Mouse (Mus musculus): ENCODE data around the gene Sugp1. TPM values are rescaled to one million over a fixed set of nuclear protein-coding genes. Genes with fewer than 3 reads are reported as not detected.
"Not testable (repeated sequence)": the region's sequence is repeated elsewhere in the genome, so short reads cannot be mapped to it uniquely, and the experiment has no call there.

Gene Sugp1
- polyA plus RNA-seq (2015; fragmentation: Nextera tagmentation; extraction: Ambion mirVana) = 54.5 and 58.5 TPM in 2 replicates

GRCm38 (mm10) chr8:70042583-70043455 lies at the start of gene Sugp1, which contains the start of gene Mau2:
TSS of gene Sugp1 (plus strand) at chr8:70042813.
TSS of gene Mau2 (minus strand) at chr8:70042734.
- H3K4me2 ChIP-seq (replicated peaks) = peak within 1 kb of the TSS; percentile 97

DNA sequence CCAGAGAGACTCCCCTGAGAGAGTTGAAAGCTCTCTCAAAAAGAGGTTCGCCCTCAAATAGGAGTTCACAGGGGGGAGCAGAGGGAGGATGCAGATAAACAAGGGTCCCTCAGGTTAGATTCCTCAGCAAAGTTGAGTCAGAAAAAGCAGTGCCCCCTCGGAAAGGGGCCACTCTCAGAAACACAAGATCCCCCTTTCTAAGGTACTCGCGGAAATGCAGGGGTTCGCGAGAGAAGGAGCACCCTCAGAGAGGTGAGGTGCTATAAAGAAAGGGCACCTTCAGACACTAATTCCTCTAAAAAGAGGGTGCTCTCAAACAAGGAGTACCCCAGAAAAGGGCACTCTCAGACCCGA lies 47.2 kb upstream of the Sugp1 start:
- H3K27me3 ChIP-seq = no peaks in the 10 kb centered on the region
- ATAC-seq (ENCODE audit: low FRiP score, low read depth) = no peak
- peak overlapping the region; percentile 81 for H3K27ac ChIP-seq
- peaks cover 13% of the 10 kb centered on the region for H3K4me1 ChIP-seq
- peak overlapping the region; percentile 97 for H3K4me3 ChIP-seq
- peak overlapping the region; percentile 87 for H3K4me2 ChIP-seq (replicated peaks)
- no peaks in the 10 kb centered on the region for H3K9me3 ChIP-seq
- 1% methylated on average over 7 of the region's 7 CpGs for WGBS
- H3K36me3 ChIP-seq = no peaks in the 10 kb centered on the region
- H3K9ac ChIP-seq = peak overlapping the region; percentile 81

More at GRCm38 (mm10) chr8:70042583-70043455, at the start of gene Sugp1, which contains the start of gene Mau2:
- Histone ChIP-seq H3K27me3 (no peaks in the 10 kb centered on the region), H3K9me3 (no peaks in the 10 kb centered on the region), H3K36me3 (peaks cover 3% of the 10 kb centered on the region; the same call in 1 of the 2 replicates), H3K9ac (peak within 1 kb of the TSS; percentile 97), H3K27ac (peak within 1 kb of the TSS; percentile 70), H3K4me1 (peaks cover 36% of the 10 kb centered on the region), H3K4me3 (peak within 1 kb of the TSS; percentile 98)
- under 1% methylated on average over 64 of the region's 65 CpGs for WGBS
- ATAC-seq (ENCODE audit: low FRiP score, low read depth) = peak; percentile 97

DNA sequence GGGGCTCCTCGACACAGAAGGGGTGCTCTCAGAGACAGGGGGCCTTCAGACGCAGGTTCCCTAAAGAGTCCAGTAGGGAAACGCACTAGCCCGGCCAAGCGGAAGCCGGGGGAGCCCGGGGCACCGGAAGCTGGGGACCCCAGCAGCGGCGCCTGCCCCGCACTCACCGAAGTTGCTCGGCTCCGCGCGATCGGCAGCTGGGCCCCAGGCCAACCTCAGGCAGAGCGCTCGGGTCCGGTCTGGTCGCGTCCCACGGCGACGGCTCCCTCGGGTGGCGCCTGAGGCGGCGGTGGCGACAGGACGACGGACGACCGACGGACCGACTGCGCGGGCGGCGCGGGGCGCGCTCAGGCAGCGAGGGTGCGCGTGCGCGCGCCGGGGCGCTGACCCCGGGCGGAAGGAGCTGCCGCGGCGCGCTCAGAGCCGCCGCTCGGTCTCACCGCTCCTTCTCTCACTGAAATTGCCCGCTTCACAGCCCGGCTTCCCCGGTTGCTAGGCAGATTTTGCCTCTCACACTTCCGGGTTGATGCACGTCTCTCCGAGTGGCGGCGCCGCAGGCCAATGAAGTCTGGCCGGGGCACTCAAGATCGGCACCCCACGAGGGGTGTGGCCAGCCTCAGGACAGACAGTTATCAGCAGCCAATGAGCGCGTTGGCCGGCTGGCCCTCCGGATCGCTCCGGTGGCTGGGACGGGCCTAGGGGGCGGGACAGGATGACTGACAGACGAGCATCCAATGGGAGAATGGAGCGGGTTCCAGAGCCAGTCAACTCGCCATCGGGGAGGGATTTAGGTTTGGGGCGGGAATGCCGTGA lies 46.6 kb upstream of the Sugp1 start, which contains the start of gene Gatad2a:
Gene Gatad2a (minus strand): TSS at position 609 of the 813 bp plus-strand sequence.
- Histone ChIP-seq H3K4me2 (replicated peaks) (peak within 1 kb of the TSS; percentile 87), H3K4me1 (peaks cover 13% of the 10 kb centered on the region), H3K4me3 (peak within 1 kb of the TSS; percentile 97), H3K27me3 (no peaks in the 10 kb centered on the region), H3K36me3 (no peaks in the 10 kb centered on the region), H3K9me3 (no peaks in the 10 kb centered on the region), H3K27ac (peak within 1 kb of the TSS; percentile 81), H3K9ac (peak within 1 kb of the TSS; percentile 81)
- peak; percentile 100 for ATAC-seq (ENCODE audit: low FRiP score, low read depth)
- WGBS = under 1% methylated on average over 69 of the region's 87 CpGs

DNA sequence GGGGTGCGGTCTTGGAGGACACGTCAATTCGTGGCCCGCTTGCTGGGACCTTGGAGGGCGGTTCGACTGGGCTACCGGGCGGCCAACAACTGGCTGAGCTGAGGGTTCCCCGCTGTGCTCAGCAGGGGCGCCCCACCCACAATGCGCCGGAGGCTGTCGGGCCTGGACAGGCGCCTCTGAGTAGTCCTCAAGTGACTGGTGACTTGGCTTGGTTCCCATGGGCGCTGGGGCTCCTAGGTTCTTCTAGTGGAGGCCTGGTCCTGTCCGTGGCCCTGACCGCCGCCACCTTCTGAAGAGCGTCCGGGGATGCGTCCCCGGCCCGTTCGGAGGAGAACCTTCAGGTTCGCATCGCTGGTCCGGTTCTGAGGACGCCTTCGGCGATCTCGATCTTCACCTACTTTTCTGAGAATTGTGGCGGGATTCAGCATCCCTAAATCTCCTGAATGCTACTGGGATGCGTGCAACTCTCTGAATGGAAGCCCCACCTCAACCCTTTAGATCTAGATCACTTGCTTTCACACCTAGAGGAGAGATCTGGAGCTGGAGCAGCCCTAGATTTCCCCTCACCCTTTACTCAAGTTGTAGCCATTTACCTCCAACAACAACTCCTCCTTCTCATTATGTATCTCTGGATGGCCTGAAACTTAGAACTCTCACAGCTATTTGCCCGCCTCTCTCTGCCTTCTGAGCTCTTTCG lies 45.9 kb upstream of the Sugp1 start:
- peak overlapping the region; percentile 87 for H3K4me2 ChIP-seq (replicated peaks)
- H3K27ac ChIP-seq = peak overlapping the region; percentile 74
- no peak for ATAC-seq (ENCODE audit: low FRiP score, low read depth)
- WGBS = 2% methylated on average over 35 of the region's 35 CpGs
- peaks cover 20% of the 10 kb centered on the region for H3K4me1 ChIP-seq
- no peaks in the 10 kb centered on the region for H3K27me3 ChIP-seq
- H3K9ac ChIP-seq = peak overlapping the region; percentile 81
- H3K4me3 ChIP-seq = peak overlapping the region; percentile 97
- no peaks in the 10 kb centered on the region for H3K36me3 ChIP-seq
- no peaks in the 10 kb centered on the region for H3K9me3 ChIP-seq

- H3K4me3 ChIP-seq = no peak overlapping the region
- no peaks in the 10 kb centered on the region for H3K36me3 ChIP-seq
- H3K9ac ChIP-seq = no peak overlapping the region
- no peak overlapping the region for H3K4me2 ChIP-seq (replicated peaks)
- no peaks in the 10 kb centered on the region for H3K27me3 ChIP-seq
- ATAC-seq (ENCODE audit: low FRiP score, low read depth) = no peak
- H3K27ac ChIP-seq = no peak overlapping the region
- no peaks in the 10 kb centered on the region for H3K9me3 ChIP-seq
- WGBS = 88% methylated on average over 3 of the region's 3 CpGs
- peaks cover 20% of the 10 kb centered on the region for H3K4me1 ChIP-seq
Measured at GRCm38 (mm10) chr8:69998706-69999105, 43.9 kb upstream of the Sugp1 start.

GRCm38 (mm10) chr8:69999236-69999635 lies 43.4 kb upstream of the Sugp1 start:
- no peaks in the 10 kb centered on the region for H3K9me3 ChIP-seq
- peaks cover 18% of the 10 kb centered on the region for H3K4me1 ChIP-seq
- H3K36me3 ChIP-seq = no peaks in the 10 kb centered on the region
- no peak overlapping the region for H3K27ac ChIP-seq
- no peaks in the 10 kb centered on the region for H3K27me3 ChIP-seq
- ATAC-seq (ENCODE audit: low FRiP score, low read depth) = no peak
- 88% methylated on average over 4 of the region's 4 CpGs for WGBS
- H3K4me3 ChIP-seq = no peak overlapping the region
- H3K9ac ChIP-seq = no peak overlapping the region
- H3K4me2 ChIP-seq (replicated peaks) = no peak overlapping the region

- Histone ChIP-seq H3K4me3 (no peak overlapping the region), H3K9ac (no peak overlapping the region), H3K27ac (no peak overlapping the region), H3K4me1 (peaks cover 9% of the 10 kb centered on the region), H3K36me3 (no peaks in the 10 kb centered on the region), H3K4me2 (replicated peaks) (no peak overlapping the region), H3K9me3 (no peaks in the 10 kb centered on the region), H3K27me3 (no peaks in the 10 kb centered on the region)
- ATAC-seq (ENCODE audit: low FRiP score, low read depth) = no peak
- 84% methylated on average over 2 of the region's 2 CpGs for WGBS
Measured at GRCm38 (mm10) chr8:70000226-70000625, 42.4 kb upstream of the Sugp1 start.

DNA sequence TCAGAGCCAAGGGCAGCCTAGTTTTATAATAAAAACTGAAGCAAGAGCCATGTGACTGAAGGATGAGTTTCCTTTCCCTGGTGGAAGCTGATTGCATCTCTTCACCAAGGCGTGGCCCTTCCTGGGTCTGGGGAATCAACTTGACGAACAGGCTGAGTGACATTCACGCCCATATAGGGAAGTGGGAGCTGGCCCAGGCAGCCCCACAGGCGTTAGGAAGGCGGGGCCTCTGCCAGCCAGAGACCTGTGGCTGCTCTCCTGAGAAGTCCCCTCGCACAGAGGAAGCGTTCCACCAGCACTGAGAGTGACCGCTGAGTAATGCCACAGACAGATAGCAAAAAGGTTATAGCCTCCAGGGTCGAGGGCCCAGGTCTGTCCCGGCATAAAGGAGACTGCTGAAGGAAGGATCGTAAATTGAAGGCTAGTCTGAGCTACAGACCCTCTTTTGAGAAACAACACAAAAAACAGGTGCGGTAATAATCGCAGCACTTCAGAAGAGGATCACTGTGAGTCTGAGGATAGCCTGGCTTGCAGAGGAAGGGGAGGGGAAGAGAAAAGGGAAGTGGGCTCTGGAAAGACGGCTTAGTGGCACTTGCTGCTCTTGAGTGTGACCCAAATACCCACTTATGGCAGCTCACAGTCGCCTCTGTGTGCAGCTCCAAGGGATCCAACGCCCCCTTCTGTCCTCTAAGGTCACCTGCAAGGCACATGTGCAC lies 41.3 kb upstream of the Sugp1 start:
- under 1% methylated on average over 16 of the region's 16 CpGs for WGBS
- 0 out of 2 replicates have a peak overlapping the region, but pooled peaks have one; percentile 8 for H3K9ac ChIP-seq
- peaks cover 7% of the 10 kb centered on the region for H3K4me1 ChIP-seq
- no peaks in the 10 kb centered on the region for H3K9me3 ChIP-seq
- H3K4me3 ChIP-seq = peak overlapping the region; percentile 7; the same call in 1 of the 2 replicates
- H3K4me2 ChIP-seq (replicated peaks) = peak overlapping the region; percentile 54
- peak; percentile 48; the same call in 1 of the 2 replicates for ATAC-seq (ENCODE audit: low FRiP score, low read depth)
- H3K27me3 ChIP-seq = no peaks in the 10 kb centered on the region
- 0 out of 2 replicates have a peak overlapping the region, but pooled peaks have one; percentile 10 for H3K27ac ChIP-seq
- no peaks in the 10 kb centered on the region for H3K36me3 ChIP-seq

- H3K9ac ChIP-seq, H3K4me3 ChIP-seq: not testable (repeated sequence)
Measured at GRCm38 (mm10) chr8:70001892-70002191, 40.8 kb upstream of the Sugp1 start.

DNA sequence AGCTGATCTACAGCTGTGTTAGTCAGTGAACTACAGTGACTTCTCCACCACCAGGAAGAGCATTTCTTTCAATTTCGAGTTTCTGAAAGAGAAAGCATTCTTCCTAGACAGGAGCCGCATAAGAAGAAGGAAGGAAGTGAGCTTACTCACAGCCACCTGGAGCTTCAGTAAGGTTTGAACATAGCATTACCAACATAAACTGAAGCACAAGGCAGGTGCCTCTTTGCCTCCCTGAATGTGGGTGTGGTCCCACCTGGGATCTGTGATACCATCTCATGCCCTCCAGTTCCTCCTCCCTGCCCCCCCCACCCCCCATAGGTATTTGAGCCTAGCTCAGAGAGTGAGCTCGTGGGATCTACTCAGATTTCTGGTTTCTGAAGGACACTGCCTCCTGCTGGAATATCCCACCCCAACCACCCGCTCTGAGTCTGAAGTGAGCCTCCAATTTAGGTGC lies 39.4 kb upstream of the Sugp1 start:
- Histone ChIP-seq H3K36me3 (no peaks in the 10 kb centered on the region), H3K4me3 (no peak overlapping the region), H3K4me1 (peaks cover 7% of the 10 kb centered on the region), H3K9ac (no peak overlapping the region), H3K27me3 (no peaks in the 10 kb centered on the region), H3K9me3 (no peaks in the 10 kb centered on the region), H3K4me2 (replicated peaks) (no peak overlapping the region), H3K27ac (no peak overlapping the region)
- no peak for ATAC-seq (ENCODE audit: low FRiP score, low read depth)
- WGBS = 51% methylated on average over 4 of the region's 4 CpGs

More at GRCm38 (mm10) chr8:70001892-70002191, 40.8 kb upstream of the Sugp1 start:
- not testable (repeated sequence) for H3K9me3 ChIP-seq; H3K27me3 ChIP-seq; ATAC-seq (ENCODE audit: low FRiP score, low read depth); H3K27ac ChIP-seq; H3K4me1 ChIP-seq; H3K36me3 ChIP-seq
- H3K4me2 ChIP-seq (replicated peaks) = peak overlapping the region; percentile 54
- WGBS = 38% methylated on average over 7 of the region's 7 CpGs

DNA sequence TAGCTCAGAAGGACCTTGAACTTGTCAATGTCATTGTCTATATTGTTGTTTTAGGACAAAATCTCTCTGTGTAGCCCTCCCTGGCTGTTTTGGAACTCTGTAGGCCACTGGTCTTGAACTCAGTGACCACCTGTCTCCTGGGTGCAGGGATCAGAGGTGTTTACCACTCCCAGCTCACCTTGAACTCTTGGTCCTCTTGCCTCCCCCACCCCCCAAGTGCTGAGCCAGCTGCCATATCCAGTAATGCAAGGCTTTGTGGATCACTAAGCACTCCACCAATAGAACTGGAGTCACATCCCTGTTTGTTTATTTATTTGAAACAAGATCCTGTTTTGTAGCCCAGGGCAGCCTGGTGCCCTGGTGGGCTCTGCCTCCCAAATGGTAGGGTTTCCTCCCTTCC lies 38.3 kb upstream of the Sugp1 start:
- Histone ChIP-seq H3K4me3 (no peak overlapping the region), H3K9ac (no peak overlapping the region), H3K36me3 (no peaks in the 10 kb centered on the region), H3K4me1 (peaks cover 7% of the 10 kb centered on the region), H3K27me3 (no peaks in the 10 kb centered on the region), H3K4me2 (replicated peaks) (no peak overlapping the region), H3K27ac (no peak overlapping the region), H3K9me3 (no peaks in the 10 kb centered on the region)
- ATAC-seq (ENCODE audit: low FRiP score, low read depth) = no peak

Measured in limb, embryonic 13.5 days (tissue).